Mouse (Mus musculus): ENCODE data around the gene Fads2. TPM values are rescaled to one million over a fixed set of nuclear protein-coding genes. Genes with fewer than 3 reads are reported as not detected.

Gene Fads2
- polyA plus RNA-seq, 1 experiment from 2014 or later, result 219 TPM

DNA sequence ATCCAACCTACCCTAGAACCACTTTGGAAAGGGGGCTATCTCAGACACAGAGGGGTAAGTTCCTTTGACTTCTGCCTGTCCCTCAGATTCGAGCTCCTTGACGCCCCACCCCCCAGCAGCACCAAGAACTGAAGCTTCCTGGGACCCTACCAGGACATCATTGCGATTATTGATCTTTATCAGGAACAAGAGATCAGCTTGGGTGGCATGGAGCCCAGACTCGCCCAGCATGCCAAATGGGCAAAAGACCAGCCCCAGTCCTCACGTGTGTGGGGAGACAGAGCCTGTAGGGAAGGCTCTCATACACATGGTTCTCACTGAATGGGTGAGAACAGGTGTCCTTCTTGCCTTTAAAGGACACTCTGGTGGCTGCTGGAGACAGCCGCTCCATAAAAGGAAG lies 2.7 kb upstream of the Fads2 start:
- no peak for ATAC-seq
- in situ Hi-C loops (cut with MboI; ENCODE audit: low pct_unique_long_range_greater_than_20kb), result no loop called here

GRCm38 (mm10) chr19:10102054-10102700 lies 631 bp upstream of the Fads2 start:
- DNase-seq (ENCODE audit: low read depth, low spot score) (no peak), ATAC-seq (no peak)
- in situ Hi-C loops (cut with MboI; ENCODE audit: low pct_unique_long_range_greater_than_20kb), result no loop called here
- H3K27me3 ChIP-seq, result no peaks in the 10 kb centered on the region
- ChIA-PET POLR2A (interaction anchor here (0.6 to 2.2 kb wide), 2 partner anchors 81 to 163 kb away, joined by 3 to 7 read pairs; partner anchors contain the start of gene Fads1), CTCF (interaction anchor here (1.4 kb wide), 1 partner anchor 80 kb away, joined by 3 read pairs; the partner anchor contains the start of gene Fads1)
- TF ChIP-seq CTCF (IDR thresholded peaks at IDR 0.05), result no peak

More for the DNA sequence above, 2.7 kb upstream of the Fads2 start:
- ChIA-PET POLR2A (interaction anchor here (2.2 kb wide), 1 partner anchor 79 kb away, joined by 7 read pairs; the partner anchor contains the start of gene Fads1), CTCF (interaction anchor here (0.9 to 2.0 kb wide), 4 partner anchors 9 to 87 kb away, joined by 3 to 4 read pairs (median 4); no protein-coding TSS in a partner anchor)
- H3K27me3 ChIP-seq, result no peaks in the 10 kb centered on the region
- TF ChIP-seq CTCF (IDR thresholded peaks at IDR 0.05), result no peak
- no peak for DNase-seq (ENCODE audit: low read depth, low spot score)

DNA sequence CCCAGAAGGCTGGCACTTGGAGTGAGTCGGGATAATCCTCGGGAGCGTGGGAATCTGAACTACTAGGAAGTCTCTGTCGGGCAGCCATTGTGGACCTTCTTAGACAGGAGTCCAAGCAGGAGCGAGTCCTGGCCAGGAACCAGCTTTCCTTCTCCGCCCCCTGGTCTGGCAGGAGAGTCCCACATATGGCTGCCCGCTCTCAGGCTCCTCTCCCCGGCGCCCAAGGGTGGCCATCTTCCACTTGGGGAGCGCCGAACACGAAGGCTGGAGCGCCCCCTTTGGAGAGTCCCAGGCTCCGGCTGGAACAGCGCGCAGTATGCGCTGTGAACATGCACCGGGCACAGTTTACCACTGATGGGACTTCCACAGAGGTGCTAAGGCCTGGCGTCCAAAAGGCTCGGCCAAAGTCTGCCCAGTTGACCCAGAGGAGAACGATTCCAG lies 895 bp downstream of the Fads2 start:
- in situ Hi-C loops (cut with MboI; ENCODE audit: low pct_unique_long_range_greater_than_20kb), result no loop called here
- ChIA-PET POLR2A (interaction anchor here (0.6 to 1.6 kb wide), 2 partner anchors 21 to 38 kb away, joined by 4 to 7 read pairs; no protein-coding TSS in a partner anchor), CTCF (interaction anchor here (0.6 to 1.4 kb wide), 8 partner anchors 11 to 89 kb away, joined by 3 read pairs; partner anchors contain the start of gene Fads1)
- no peaks in the 10 kb centered on the region for H3K27me3 ChIP-seq
- peak; percentile 99 for TF ChIP-seq CTCF (IDR thresholded peaks at IDR 0.05)
- DNase-seq (ENCODE audit: low read depth, low spot score), result peak; percentile 49
- ATAC-seq, result peak; percentile 79

GRCm38 (mm10) chr19:10097826-10098225 lies 3.7 kb downstream of the Fads2 start:
- no peak for TF ChIP-seq CTCF (IDR thresholded peaks at IDR 0.05)
- no peak for ATAC-seq
- H3K27me3 ChIP-seq, result no peaks in the 10 kb centered on the region
- ChIA-PET POLR2A (interaction anchor here (0.6 to 1.1 kb wide), 4 partner anchors 16 to 160 kb away, joined by 3 to 4 read pairs (median 4); no protein-coding TSS in a partner anchor), CTCF (interaction anchor here (1.3 to 2.9 kb wide), 3 partner anchors 34 to 100 kb away, joined by 4 to 10 read pairs (median 4); no protein-coding TSS in a partner anchor)
- in situ Hi-C loops (cut with MboI; ENCODE audit: low pct_unique_long_range_greater_than_20kb), result loop anchor here (5.0 kb wide), 1 partner anchor 84 kb away; the partner anchor contains the start of gene Fads1
- no peak for DNase-seq (ENCODE audit: low read depth, low spot score)

GRCm38 (mm10) chr19:10096371-10096876 lies 5.1 kb downstream of the Fads2 start:
- POLR2A ChIA-PET, result interaction anchor here (0.6 to 0.7 kb wide), 2 partner anchors 78 to 86 kb away, joined by 3 to 5 read pairs; partner anchors contain the start of gene Fads1
- in situ Hi-C loops (cut with MboI; ENCODE audit: low pct_unique_long_range_greater_than_20kb), result loop anchor here (5.0 kb wide), 1 partner anchor 86 kb away; the partner anchor contains the start of gene Fads1
- TF ChIP-seq CTCF (IDR thresholded peaks at IDR 0.05), result no peak
- H3K27me3 ChIP-seq, result no peaks in the 10 kb centered on the region
- no peak for DNase-seq (ENCODE audit: low read depth, low spot score)
- ATAC-seq, result no peak
- CTCF ChIA-PET, result interaction anchor here (1.2 to 1.3 kb wide), 4 partner anchors 21 to 91 kb away, joined by 3 to 4 read pairs (median 3); no protein-coding TSS in a partner anchor

DNA sequence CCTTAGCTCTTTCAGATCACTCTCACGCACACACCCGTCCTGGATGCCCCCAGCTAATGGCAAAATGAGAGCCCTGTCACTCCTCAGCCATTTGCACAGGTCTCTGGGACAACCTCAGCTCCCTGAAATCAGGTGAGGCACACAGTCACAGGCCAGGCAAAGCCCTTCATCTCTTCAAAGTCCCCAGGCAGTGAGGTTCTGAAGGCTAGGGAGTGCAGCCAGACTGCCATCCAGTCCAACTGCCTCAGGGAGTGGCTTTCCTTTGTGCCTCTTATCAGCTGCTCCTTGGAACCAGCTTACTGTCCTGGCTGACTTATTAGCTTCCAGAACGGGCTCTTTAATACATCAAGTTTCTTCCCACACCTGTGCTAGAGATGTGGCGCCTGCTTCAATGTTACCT lies 6.9 kb downstream of the Fads2 start:
- H3K27me3 ChIP-seq, result no peaks in the 10 kb centered on the region
- CTCF ChIA-PET, result interaction anchor here (1.1 kb wide), 1 partner anchor 9 kb away, joined by 4 read pairs; no protein-coding TSS in a partner anchor
- in situ Hi-C loops (cut with MboI; ENCODE audit: low pct_unique_long_range_greater_than_20kb), result loop anchor here (5.0 kb wide), 1 partner anchor 88 kb away; the partner anchor contains the start of gene Fads1
- no peak for ATAC-seq
- DNase-seq (ENCODE audit: low read depth, low spot score), result no peak
- POLR2A ChIA-PET, result interaction anchor here (0.5 to 0.8 kb wide), 2 partner anchors 24 to 101 kb away, joined by 3 to 6 read pairs; no protein-coding TSS in a partner anchor
- no peak for TF ChIP-seq CTCF (IDR thresholded peaks at IDR 0.05)

GRCm38 (mm10) chr19:10093829-10094228 lies 7.7 kb downstream of the Fads2 start:
- no peaks in the 10 kb centered on the region for H3K27me3 ChIP-seq
- DNase-seq (ENCODE audit: low read depth, low spot score) (no peak), ATAC-seq (no peak)
- POLR2A ChIA-PET, result no interaction called here
- TF ChIP-seq CTCF (IDR thresholded peaks at IDR 0.05), result no peak
- in situ Hi-C loops (cut with MboI; ENCODE audit: low pct_unique_long_range_greater_than_20kb), result no loop called here
- CTCF ChIA-PET, result interaction anchor here (1.2 kb wide), 1 partner anchor 105 kb away, joined by 4 read pairs; no protein-coding TSS in a partner anchor

DNA sequence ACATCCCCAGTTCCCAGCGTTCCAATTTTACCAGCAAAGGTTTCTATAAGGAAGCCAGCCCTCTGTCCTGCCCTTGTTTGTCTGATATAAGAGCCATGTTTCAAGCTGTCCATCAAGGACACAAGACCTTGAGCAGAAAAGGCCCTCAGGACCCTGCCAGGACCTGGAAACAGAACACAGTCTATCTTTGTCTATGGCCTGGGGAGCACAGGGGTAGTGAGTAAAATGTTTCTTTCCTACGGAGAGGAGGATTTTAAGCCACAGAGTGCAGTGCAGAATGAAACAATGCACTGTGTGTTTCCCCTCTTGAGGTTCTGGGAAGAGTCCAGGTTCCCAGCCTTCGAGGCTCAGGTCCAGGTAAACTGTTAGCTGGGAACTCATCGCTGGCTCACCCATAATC lies 14.6 kb downstream of the Fads2 start:
- POLR2A ChIA-PET, result interaction anchor here (0.7 kb wide), 1 partner anchor 29 kb away, joined by 4 read pairs; no protein-coding TSS in a partner anchor
- no peak for TF ChIP-seq CTCF (IDR thresholded peaks at IDR 0.05)
- CTCF ChIA-PET, result interaction anchor here (1.1 kb wide), 1 partner anchor 12 kb away, joined by 3 read pairs; no protein-coding TSS in a partner anchor
- in situ Hi-C loops (cut with MboI; ENCODE audit: low pct_unique_long_range_greater_than_20kb), result no loop called here
- DNase-seq (ENCODE audit: low read depth, low spot score) (no peak), ATAC-seq (no peak)
- H3K27me3 ChIP-seq, result no peaks in the 10 kb centered on the region

- in situ Hi-C loops (cut with MboI; ENCODE audit: low pct_unique_long_range_greater_than_20kb), result no loop called here
- POLR2A ChIA-PET, result no interaction called here
- no peak for DNase-seq (ENCODE audit: low read depth, low spot score)
These were observed 16.1 kb downstream of the Fads2 start for GRCm38 (mm10) chr19:10085454-10085853.

GRCm38 (mm10) chr19:10082105-10082504 lies 19.4 kb downstream of the Fads2 start:
- TF ChIP-seq CTCF (IDR thresholded peaks at IDR 0.05), result no peak
- ChIA-PET POLR2A (no interaction called here), CTCF (interaction anchor here (0.9 kb wide), 1 partner anchor 13 kb away, joined by 3 read pairs; no protein-coding TSS in a partner anchor)
- in situ Hi-C loops (cut with MboI; ENCODE audit: low pct_unique_long_range_greater_than_20kb), result no loop called here
- no peaks in the 10 kb centered on the region for H3K27me3 ChIP-seq
- DNase-seq (ENCODE audit: low read depth, low spot score), result no peak
- no peak for ATAC-seq

More at GRCm38 (mm10) chr19:10085454-10085853, 16.1 kb downstream of the Fads2 start:
- CTCF ChIA-PET, result interaction anchor here (1.0 kb wide), 1 partner anchor 47 kb away, joined by 3 read pairs; no protein-coding TSS in a partner anchor
- no peak for ATAC-seq
- no peak for TF ChIP-seq CTCF (IDR thresholded peaks at IDR 0.05)
- no peaks in the 10 kb centered on the region for H3K27me3 ChIP-seq
